Comparison of ENCODE assay signal across 17 mouse cellular contexts in genomic region chr7:141036624-141037023, GRCm38 (mm10). TPM values are rescaled to one million over a fixed set of nuclear protein-coding genes. Genes with fewer than 3 reads are reported as not detected.
A peak's percentile ranks its signal among the peaks of the same experiment; 100 is the strongest.
ATAC-seq lines count a peak whose summit lies in the region.
"Had no signal": no experiment of that assay in that cellular context is flagged by ENCODE, and none has a peak within 500 bp of the region (broad histone marks: within the 10 kb centered on the region; RNA-seq: fewer than 3 reads in every experiment).

No protein-coding gene starts in this region.

- peak; percentile 46 for ATAC-seq in common myeloid progenitor, adult 5-6 weeks (replicated peaks; ENCODE audit: low read depth, poor library complexity, severe bottlenecking)
- ATAC-seq in granulocyte monocyte progenitor cell, adult 5-6 weeks (replicated peaks; ENCODE audit: poor library complexity, severe bottlenecking): peak; percentile 89
- ATAC-seq in hematopoietic stem cell, adult 5-6 weeks (replicated peaks in 1 of 2; ENCODE audit: insufficient read depth in 1 of 2, low FRiP score in 2 of 2, low TSS enrichment in 1 of 2, low read depth in 1 of 2, poor library complexity in 2 of 2, severe bottlenecking in 2 of 2): peak; percentile 62 to 68; a peak in 3 of 4 replicates
- ATAC-seq in megakaryocyte, adult 5-6 weeks (ENCODE audit: poor library complexity, severe bottlenecking): peak; percentile 76
- ATAC-seq in megakaryocyte progenitor cell, adult 5-6 weeks (replicated peaks; ENCODE audit: poor library complexity): peak; percentile 52

RNA-seq across cellular contexts. Expression of gene Gm17387, which starts 7.7 kb away (rescaled TPM):
- not detected in 2 replicates for total RNA-seq in common myeloid progenitor, adult 5-6 weeks (2017)
- total RNA-seq in granulocyte monocyte progenitor cell, adult 5-6 weeks (2014; fragmentation: Nextera tagmentation): not detected in 2 replicates
- total RNA-seq in granulocyte monocyte progenitor cell, adult 5-6 weeks (2017): not detected in 2 replicates
- not detected in 2 replicates for total RNA-seq in hematopoietic stem cell, adult 5-6 weeks (2017)
- not detected in 2 replicates for total RNA-seq in megakaryocyte, adult 5-6 weeks (2015)
- total RNA-seq in megakaryocyte, adult 5-6 weeks (2017): not detected in 2 replicates
- not detected in 2 replicates for total RNA-seq in megakaryocyte progenitor cell, adult 5-6 weeks (2015)
- total RNA-seq in megakaryocyte progenitor cell, adult 5-6 weeks (2017): not detected in 2 replicates
- total RNA-seq: adrenal gland, adult 18-20 months; adrenal gland, adult 2 months; adrenal gland, adult 8-10 months; adrenal gland, postnatal 10 days; adrenal gland, postnatal 14 days; adrenal gland, postnatal 25 days; adrenal gland, postnatal 36 days; adrenal gland, postnatal 4 days; CH12.LX; ES-E14; G1E; MEL had no signal

RNA-seq across cellular contexts. Expression of gene Ifitm6, which starts 18.9 kb away (rescaled TPM):
- total RNA-seq in common myeloid progenitor, adult 5-6 weeks (2017): 8.2 TPM in 1 of 2 replicates, not detected in the other
- 17.9 and 48.1 TPM in 2 replicates for total RNA-seq in granulocyte monocyte progenitor cell, adult 5-6 weeks (2014; fragmentation: Nextera tagmentation)
- total RNA-seq in granulocyte monocyte progenitor cell, adult 5-6 weeks (2017): 22.5 and 42.5 TPM in 2 replicates
- 68.4 and 203 TPM in 2 replicates for total RNA-seq in hematopoietic stem cell, adult 5-6 weeks (2017)
- total RNA-seq in megakaryocyte, adult 5-6 weeks (2015): 1,773 and 2,031 TPM in 2 replicates
- total RNA-seq in megakaryocyte, adult 5-6 weeks (2017): 1,518 and 1,657 TPM in 2 replicates
- 81.7 and 90.1 TPM in 2 replicates for total RNA-seq in megakaryocyte progenitor cell, adult 5-6 weeks (2015)
- total RNA-seq in megakaryocyte progenitor cell, adult 5-6 weeks (2017): 37.7 and 55.9 TPM in 2 replicates
- total RNA-seq: adrenal gland, postnatal 25 days; CH12.LX; G1E; MEL had no signal

RNA-seq across cellular contexts. Expression of gene B4galnt4, which starts 24.3 kb away (rescaled TPM):
- total RNA-seq in common myeloid progenitor, adult 5-6 weeks (2017): 0.19 and 0.82 TPM in 2 replicates
- 0.60 and 3.6 TPM in 2 replicates for total RNA-seq in granulocyte monocyte progenitor cell, adult 5-6 weeks (2014; fragmentation: Nextera tagmentation)
- total RNA-seq in granulocyte monocyte progenitor cell, adult 5-6 weeks (2017): 0.26 TPM in 1 of 2 replicates, not detected in the other
- 4.1 and 6.6 TPM in 2 replicates for total RNA-seq in hematopoietic stem cell, adult 5-6 weeks (2017)
- total RNA-seq in megakaryocyte, adult 5-6 weeks (2015): 1.5 and 3.0 TPM in 2 replicates
- 1.7 and 2.5 TPM in 2 replicates for total RNA-seq in megakaryocyte, adult 5-6 weeks (2017)
- 0.84 and 1.3 TPM in 2 replicates for total RNA-seq in megakaryocyte progenitor cell, adult 5-6 weeks (2015)
- total RNA-seq in megakaryocyte progenitor cell, adult 5-6 weeks (2017): 1.5 and 2.8 TPM in 2 replicates
- total RNA-seq: G1E had no signal

RNA-seq across cellular contexts. Expression of gene Ifitm3, which starts 26.1 kb away (rescaled TPM):
- total RNA-seq in common myeloid progenitor, adult 5-6 weeks (2017): 143 and 146 TPM in 2 replicates
- 146 and 224 TPM in 2 replicates for total RNA-seq in granulocyte monocyte progenitor cell, adult 5-6 weeks (2014; fragmentation: Nextera tagmentation)
- total RNA-seq in granulocyte monocyte progenitor cell, adult 5-6 weeks (2017): 55.6 and 69.2 TPM in 2 replicates
- 143 and 341 TPM in 2 replicates for total RNA-seq in hematopoietic stem cell, adult 5-6 weeks (2017)
- total RNA-seq in megakaryocyte, adult 5-6 weeks (2015): 2,002 and 2,201 TPM in 2 replicates
- total RNA-seq in megakaryocyte, adult 5-6 weeks (2017): 715 and 839 TPM in 2 replicates
- total RNA-seq in megakaryocyte progenitor cell, adult 5-6 weeks (2015): 147 and 203 TPM in 2 replicates
- 49.4 and 56.2 TPM in 2 replicates for total RNA-seq in megakaryocyte progenitor cell, adult 5-6 weeks (2017)
- total RNA-seq: G1E had no signal

RNA-seq across cellular contexts. Expression of gene Pkp3, which starts 41.4 kb away (rescaled TPM):
- total RNA-seq in common myeloid progenitor, adult 5-6 weeks (2017): 0.19 and 3.4 TPM in 2 replicates
- 1.4 and 2.2 TPM in 2 replicates for total RNA-seq in granulocyte monocyte progenitor cell, adult 5-6 weeks (2014; fragmentation: Nextera tagmentation)
- 0.52 and 2.7 TPM in 2 replicates for total RNA-seq in granulocyte monocyte progenitor cell, adult 5-6 weeks (2017)
- total RNA-seq in hematopoietic stem cell, adult 5-6 weeks (2017): 1.2 and 2.3 TPM in 2 replicates
- total RNA-seq in megakaryocyte, adult 5-6 weeks (2015): 6.7 and 9.7 TPM in 2 replicates
- 3.8 and 6.1 TPM in 2 replicates for total RNA-seq in megakaryocyte, adult 5-6 weeks (2017)
- 1.0 and 2.2 TPM in 2 replicates for total RNA-seq in megakaryocyte progenitor cell, adult 5-6 weeks (2015)
- total RNA-seq in megakaryocyte progenitor cell, adult 5-6 weeks (2017): 0.10 and 1.1 TPM in 2 replicates
- total RNA-seq: G1E, MEL had no signal

Comparison
In these comparisons a context has a peak if more than half of its experiments do, and no peak if none do; other contexts are left out.
1. Peak in every context shown above with its lines: ATAC-seq.